Mouse (Mus musculus) midbrain, embryonic 13.5 days (tissue): ENCODE measurements around the gene Nmi. TPM values are rescaled to one million over a fixed set of nuclear protein-coding genes. Genes with fewer than 3 reads are reported as not detected.

ENCODE experiments used
- ATAC-seq: fragments of 200-750 bp; cut with Nextera tagmentation; 2 replicates; pipeline ENCODE4 v1.8.0; 2017; ENCODE audit warnings: mild to moderate bottlenecking, moderate TSS enrichment, moderate library complexity
- H3K27ac ChIP-seq: fragments of 300-500 bp; sonication (generic); 2 replicates; pipeline ENCODE4 v1.5.1; 2015; ENCODE audit warnings: inconsistent platforms, mild to moderate bottlenecking, moderate library complexity
- H3K27me3 ChIP-seq: fragments of 300-500 bp; sonication (generic); 2 replicates; pipeline ENCODE4 v1.6.1; 2015; ENCODE audit warnings: mild to moderate bottlenecking, inconsistent platforms
- H3K36me3 ChIP-seq: fragments of 300-500 bp; sonication (generic); 2 replicates; pipeline ENCODE4 v1.6.1; 2015; ENCODE audit warnings: mild to moderate bottlenecking, inconsistent platforms
- H3K4me1 ChIP-seq: fragments of 300-500 bp; sonication (generic); replicated peaks from 2 replicates; pipeline ENCODE4 v1.6.1; 2015; ENCODE audit warnings: inconsistent platforms
- H3K4me2 ChIP-seq: fragments of 300-500 bp; sonication (generic); replicated peaks from 2 replicates; pipeline ENCODE4 v1.6.1; 2015; ENCODE audit warnings: moderate library complexity, mild to moderate bottlenecking, inconsistent platforms
- H3K4me3 ChIP-seq: fragments of 300-500 bp; sonication (generic); replicated peaks from 2 replicates; pipeline ENCODE4 v1.5.1; 2015; ENCODE audit warnings: mild to moderate bottlenecking, inconsistent platforms
- H3K9ac ChIP-seq: fragments of 300-500 bp; sonication (generic); replicated peaks from 2 replicates; pipeline ENCODE4 v1.6.1; 2015; ENCODE audit warnings: mild to moderate bottlenecking, inconsistent platforms
- H3K9me3 ChIP-seq: fragments of 300-500 bp; sonication (generic); 2 replicates; pipeline ENCODE4 v1.6.1; 2016; ENCODE audit warnings: mild to moderate bottlenecking, inconsistent platforms
- whole genome bisulfite sequencing: fragments of 180-500 bp; shearing (Covaris S2); methylation state at CpG from one replicate; pipeline ENCODE4 v1.1.7; 2015; 5-methylcytosine and 5-hydroxymethylcytosine counted together
- polyA plus RNA-seq: library from polyadenylated mRNA; unstranded; fragments of >200 nt; fragmentation: Nextera tagmentation; extraction: Ambion mirVana; gene quantifications from 2 replicates; pipeline ENCODE4 v1.2.1, GENCODE M21; 2015

Gene Nmi
- polyA plus RNA-seq, 1 experiment from 2014 or later, result 4.6 TPM

GRCm38 (mm10) chr2:51982288-51982687 is 9.0 kb upstream of the Nmi start:
- no peak for ATAC-seq
- no peak overlapping the region for H3K9ac ChIP-seq
- no peak overlapping the region for H3K4me2 ChIP-seq

DNA sequence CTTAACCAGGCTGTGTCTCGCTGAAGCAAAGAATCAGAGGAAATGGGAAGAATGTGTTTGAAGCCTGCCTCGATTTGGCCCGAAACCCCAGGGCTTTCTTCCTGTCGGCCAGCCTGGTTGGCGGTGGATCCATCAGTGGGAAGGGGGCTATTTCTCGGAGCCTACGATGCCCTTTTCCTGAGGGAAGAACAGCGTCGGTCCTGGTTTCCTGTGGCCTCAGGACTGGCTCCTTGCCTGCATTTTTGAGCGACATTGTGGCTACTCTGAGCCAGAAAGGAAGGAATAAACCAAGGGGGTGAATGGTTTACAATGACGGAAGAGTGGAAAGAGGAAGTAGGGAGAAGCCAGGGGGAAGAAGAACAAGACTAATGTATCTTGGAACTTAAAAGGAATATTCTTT is 8.3 kb upstream of the Nmi start:
- ATAC-seq, result no peak
- H3K4me1 ChIP-seq, result no peaks in the 10 kb centered on the region
- peak overlapping the region; percentile 57 for H3K27ac ChIP-seq
- no peaks in the 10 kb centered on the region for H3K36me3 ChIP-seq
- H3K9ac ChIP-seq, result no peak overlapping the region
- H3K9me3 ChIP-seq, result peaks cover 5% of the 10 kb centered on the region
- peak overlapping the region; percentile 17 for H3K4me2 ChIP-seq
- 65% methylated on average over 11 of the region's 11 CpGs for WGBS
- H3K4me3 ChIP-seq, result no peak overlapping the region
- no peaks in the 10 kb centered on the region for H3K27me3 ChIP-seq

More at GRCm38 (mm10) chr2:51982288-51982687, 9.0 kb upstream of the Nmi start:
- Histone ChIP-seq H3K9me3 (peaks cover 5% of the 10 kb centered on the region), H3K36me3 (no peaks in the 10 kb centered on the region), H3K4me1 (no peaks in the 10 kb centered on the region), H3K27ac (no peak overlapping the region), H3K4me3 (no peak overlapping the region), H3K27me3 (no peaks in the 10 kb centered on the region)
- WGBS, result 83% methylated on average over 13 of the region's 13 CpGs

DNA sequence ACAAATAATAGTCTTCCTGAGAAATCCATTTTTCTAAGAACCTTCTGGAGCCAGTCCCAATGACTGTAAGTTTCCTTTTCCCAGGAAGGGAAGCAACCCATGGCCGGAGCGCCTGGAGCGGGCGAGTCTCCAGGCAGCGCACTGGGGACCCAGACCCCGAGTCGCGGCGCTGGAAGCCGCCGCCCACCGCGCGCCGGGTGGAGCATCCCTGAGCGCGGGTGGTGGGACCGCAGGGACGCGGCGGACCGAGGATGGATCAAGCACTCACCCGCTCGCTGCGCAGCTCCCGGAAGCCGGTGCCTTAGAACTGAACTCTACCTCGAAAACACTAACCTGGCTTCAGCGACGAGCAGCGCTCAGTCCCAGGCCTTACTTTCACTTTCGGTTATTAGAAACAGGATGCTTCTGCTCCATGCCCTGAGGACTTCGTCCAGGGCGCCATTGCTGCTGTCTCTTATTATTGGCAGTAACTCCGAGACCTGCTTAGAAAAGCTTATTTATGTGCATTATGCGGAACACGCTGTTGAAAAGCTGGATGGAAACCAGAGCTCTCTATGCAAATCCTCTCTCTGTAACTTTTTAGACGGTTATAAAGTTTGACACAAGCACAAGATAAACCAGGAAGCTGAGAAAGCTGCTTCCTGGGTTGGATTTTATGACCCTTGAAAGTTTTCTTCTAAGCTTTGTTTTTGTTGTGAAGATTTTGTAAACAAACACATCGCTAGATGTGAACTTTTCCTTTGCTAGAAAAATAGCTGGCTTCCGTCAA is 469 bp downstream of the Nmi start:
- Histone ChIP-seq H3K4me2 (peak overlapping the region; percentile 71), H3K27ac (no peak overlapping the region), H3K9me3 (no peaks in the 10 kb centered on the region), H3K36me3 (no peaks in the 10 kb centered on the region), H3K4me1 (0 out of 2 replicates have a peak, but pooled peaks cover 5% of the 10 kb centered on the region), H3K4me3 (peak overlapping the region; percentile 49), H3K27me3 (no peaks in the 10 kb centered on the region), H3K9ac (peak overlapping the region; percentile 60)
- peak; percentile 91 for ATAC-seq
- 3% methylated on average over 40 of the region's 40 CpGs for WGBS

- peak; percentile 49; the same call in 1 of the 2 replicates for ATAC-seq
- Histone ChIP-seq H3K4me3 (peak overlapping the region; percentile 49), H3K4me2 (peak overlapping the region; percentile 71), H3K27ac (no peak overlapping the region), H3K27me3 (no peaks in the 10 kb centered on the region), H3K9ac (no peak overlapping the region), H3K36me3 (no peaks in the 10 kb centered on the region), H3K4me1 (0 out of 2 replicates have a peak, but pooled peaks cover 5% of the 10 kb centered on the region), H3K9me3 (no peaks in the 10 kb centered on the region)
- 62% methylated on average over 5 of the region's 5 CpGs for WGBS
Measured at GRCm38 (mm10) chr2:51972142-51972541, 1.2 kb downstream of the Nmi start.

GRCm38 (mm10) chr2:51970897-51971296 is 2.4 kb downstream of the Nmi start:
- ATAC-seq, result no peak
- no peak overlapping the region for H3K27ac ChIP-seq
- no peak overlapping the region for H3K9ac ChIP-seq
- 0 out of 2 replicates have a peak, but pooled peaks cover 5% of the 10 kb centered on the region for H3K4me1 ChIP-seq
- H3K4me2 ChIP-seq, result no peak overlapping the region
- no peak overlapping the region for H3K4me3 ChIP-seq
- H3K27me3 ChIP-seq, result no peaks in the 10 kb centered on the region
- H3K36me3 ChIP-seq, result no peaks in the 10 kb centered on the region
- no peaks in the 10 kb centered on the region for H3K9me3 ChIP-seq
- WGBS, result 98% methylated on average over 4 of the region's 4 CpGs

DNA sequence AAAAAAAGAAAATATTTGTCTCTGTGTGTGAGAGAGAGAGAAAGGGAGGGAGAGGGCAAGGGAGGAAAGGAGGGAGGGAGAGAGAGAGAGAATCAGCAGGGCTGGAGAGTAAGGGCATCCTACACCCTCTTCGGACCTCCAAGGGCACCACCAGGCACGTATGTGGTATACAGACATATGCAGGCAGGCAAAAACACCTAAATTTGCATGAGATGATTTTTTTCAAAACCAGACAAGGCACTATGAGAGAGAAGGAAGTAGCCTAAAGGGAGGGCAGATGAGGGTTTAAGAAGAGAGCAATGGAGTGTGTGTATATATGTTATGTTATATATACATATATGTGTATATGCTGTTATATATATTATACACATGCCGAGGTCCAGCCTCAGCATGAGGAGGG is 6.0 kb downstream of the Nmi start:
- Histone ChIP-seq H3K4me2 (no peak overlapping the region), H3K27ac (no peak overlapping the region), H3K4me3 (no peak overlapping the region), H3K4me1 (no peaks in the 10 kb centered on the region), H3K9ac (no peak overlapping the region), H3K27me3 (no peaks in the 10 kb centered on the region), H3K9me3 (no peaks in the 10 kb centered on the region), H3K36me3 (no peaks in the 10 kb centered on the region)
- 89% methylated on average over 3 of the region's 3 CpGs for WGBS
- ATAC-seq, result no peak

- no peaks in the 10 kb centered on the region for H3K36me3 ChIP-seq
- H3K9me3 ChIP-seq, result no peaks in the 10 kb centered on the region
- no peak overlapping the region for H3K27ac ChIP-seq
- H3K4me3 ChIP-seq, result no peak overlapping the region
- WGBS, result 92% methylated on average over 7 of the region's 7 CpGs
- ATAC-seq, result no peak
- H3K4me2 ChIP-seq, result no peak overlapping the region
- no peak overlapping the region for H3K9ac ChIP-seq
- no peaks in the 10 kb centered on the region for H3K4me1 ChIP-seq
- no peaks in the 10 kb centered on the region for H3K27me3 ChIP-seq
Measured at GRCm38 (mm10) chr2:51953648-51954204, 19.6 kb downstream of the Nmi start.

- Histone ChIP-seq H3K4me1 (no peaks in the 10 kb centered on the region), H3K4me2 (no peak overlapping the region), H3K36me3 (no peaks in the 10 kb centered on the region), H3K27me3 (no peaks in the 10 kb centered on the region), H3K4me3 (no peak overlapping the region), H3K9ac (no peak overlapping the region), H3K27ac (no peak overlapping the region), H3K9me3 (no peaks in the 10 kb centered on the region)
- no peak for ATAC-seq
- WGBS, result 53% methylated on average over 1 of the region's 1 CpGs
Measured at GRCm38 (mm10) chr2:51950876-51951275, 22.4 kb downstream of the Nmi start.

DNA sequence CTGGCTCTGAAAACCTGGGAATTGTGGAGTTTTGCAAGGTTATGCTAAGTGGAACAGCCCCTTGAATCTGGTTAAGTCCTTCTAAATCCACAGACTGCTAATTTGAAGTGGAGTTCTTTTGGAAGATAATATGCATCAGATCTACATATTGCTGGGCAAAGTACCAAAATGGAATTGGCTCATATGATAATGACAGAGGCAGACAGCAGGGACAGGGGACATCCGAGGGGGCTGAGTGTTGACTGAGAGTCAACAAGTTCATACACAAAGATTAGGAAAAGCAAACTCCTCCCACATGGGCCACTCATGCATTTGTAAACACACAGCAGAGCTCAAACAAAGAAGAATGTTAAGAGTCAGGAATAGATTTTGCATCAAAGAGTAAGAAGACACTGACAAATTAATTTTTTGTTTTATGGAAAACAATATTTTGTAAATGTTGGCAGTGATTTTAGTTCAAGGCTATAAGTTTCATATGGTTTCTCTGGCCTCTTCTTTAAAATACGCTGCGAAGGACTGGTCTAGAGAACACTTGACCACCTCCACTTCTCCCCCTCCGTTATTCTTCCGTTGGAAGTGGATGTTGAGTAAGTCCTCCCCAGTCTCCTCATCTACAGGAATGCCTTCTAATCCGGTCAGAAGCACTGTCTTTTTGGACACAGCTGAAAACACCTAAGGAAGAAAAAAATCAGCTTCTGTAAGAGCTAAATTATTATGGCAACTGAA is 25.0 kb downstream of the Nmi start:
- Histone ChIP-seq H3K4me2 (no peak overlapping the region), H3K36me3 (no peaks in the 10 kb centered on the region), H3K27ac (no peak overlapping the region), H3K27me3 (no peaks in the 10 kb centered on the region), H3K4me3 (no peak overlapping the region), H3K4me1 (no peaks in the 10 kb centered on the region), H3K9me3 (peaks cover 4% of the 10 kb centered on the region; the same call in 1 of the 2 replicates), H3K9ac (no peak overlapping the region)
- WGBS, result 84% methylated on average over 6 of the region's 6 CpGs
- ATAC-seq, result no peak

DNA sequence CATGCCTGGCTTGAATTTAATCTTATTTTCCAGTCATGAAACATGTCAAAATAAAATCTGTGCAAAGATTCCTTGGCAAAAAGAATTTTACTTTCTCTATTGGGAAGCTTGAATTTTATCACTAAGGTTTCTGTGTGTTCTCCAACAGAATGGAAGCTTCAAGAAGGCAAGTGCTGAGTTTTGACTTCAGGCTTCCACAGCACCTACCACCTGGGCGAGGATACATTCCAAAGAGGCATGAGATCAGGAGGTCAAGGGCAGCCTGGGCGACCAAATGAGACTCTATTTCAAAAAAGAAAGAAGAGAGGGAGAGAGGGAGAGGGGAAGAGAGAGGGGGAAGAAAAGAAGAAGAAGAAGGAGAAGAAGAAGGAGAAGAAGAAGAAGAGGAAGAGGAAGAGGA is 27.5 kb downstream of the Nmi start:
- Histone ChIP-seq H3K4me2 (no peak overlapping the region), H3K9me3 (peaks cover 4% of the 10 kb centered on the region; the same call in 1 of the 2 replicates), H3K9ac (no peak overlapping the region), H3K27ac (no peak overlapping the region), H3K36me3 (no peaks in the 10 kb centered on the region), H3K4me1 (no peaks in the 10 kb centered on the region), H3K4me3 (no peak overlapping the region), H3K27me3 (no peaks in the 10 kb centered on the region)
- ATAC-seq, result no peak
- 52% methylated on average over 2 of the region's 2 CpGs for WGBS

DNA sequence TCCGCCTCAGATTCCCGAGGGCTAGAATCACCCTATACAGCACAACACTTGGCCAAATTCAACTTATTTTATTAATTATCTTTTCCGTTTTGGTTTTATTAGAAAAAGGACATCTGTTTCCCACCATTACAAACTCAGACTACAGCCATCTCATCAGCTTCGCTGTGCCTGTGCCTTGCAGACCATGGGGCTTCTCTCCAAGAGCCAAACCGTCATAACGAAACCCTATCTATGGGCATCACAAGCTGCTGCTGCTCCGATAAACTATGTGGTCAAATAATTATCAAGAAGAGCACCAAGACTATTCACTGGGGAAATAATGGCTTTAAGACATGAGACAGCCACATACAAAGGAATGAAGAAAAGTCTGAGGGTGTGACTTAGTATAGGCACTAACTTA is 31.5 kb downstream of the Nmi start:
- H3K4me2 ChIP-seq, result no peak overlapping the region
- H3K36me3 ChIP-seq, result no peaks in the 10 kb centered on the region
- H3K27ac ChIP-seq, result no peak overlapping the region
- H3K27me3 ChIP-seq, result no peaks in the 10 kb centered on the region
- WGBS, result 92% methylated on average over 7 of the region's 7 CpGs
- ATAC-seq, result no peak
- no peaks in the 10 kb centered on the region for H3K4me1 ChIP-seq
- no peak overlapping the region for H3K9ac ChIP-seq
- H3K9me3 ChIP-seq, result peaks cover 4% of the 10 kb centered on the region; the same call in 1 of the 2 replicates
- no peak overlapping the region for H3K4me3 ChIP-seq

DNA sequence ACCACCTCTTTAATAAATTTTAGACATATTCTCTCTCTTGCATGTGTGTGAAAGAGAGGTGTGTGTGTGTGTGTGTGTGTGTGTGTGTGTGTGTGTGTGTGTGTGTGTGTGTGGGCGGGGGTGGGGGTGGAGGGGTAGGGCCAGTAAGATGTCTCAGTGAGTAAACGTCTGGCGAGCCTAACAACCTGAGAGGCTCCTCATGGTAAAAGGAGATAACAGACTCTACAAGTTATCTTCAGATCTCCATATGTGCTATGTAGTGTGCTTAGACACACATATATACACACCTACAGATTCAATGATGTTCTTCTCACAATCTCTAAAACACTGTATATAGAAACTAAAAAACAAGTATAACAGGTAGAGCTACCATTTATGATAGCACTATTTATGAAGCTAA is 34.5 kb downstream of the Nmi start:
- ATAC-seq, result no peak
- 83% methylated on average over 3 of the region's 3 CpGs for WGBS
- Histone ChIP-seq H3K4me1 (0 out of 2 replicates have a peak, but pooled peaks cover 3% of the 10 kb centered on the region), H3K36me3 (no peaks in the 10 kb centered on the region), H3K9ac (no peak overlapping the region), H3K27ac (no peak overlapping the region), H3K9me3 (peaks cover 2% of the 10 kb centered on the region; the same call in 1 of the 2 replicates), H3K4me3 (no peak overlapping the region), H3K27me3 (peaks cover 13% of the 10 kb centered on the region), H3K4me2 (no peak overlapping the region)
